Mouse (Mus musculus): ENCODE results near the gene Asic1. TPM values are rescaled to one million over a fixed set of nuclear protein-coding genes. Genes with fewer than 3 reads are reported as not detected.
"Not testable (repeated sequence)": the region's sequence is repeated elsewhere in the genome, so short reads cannot be mapped to it uniquely, and the experiment has no call there.

Asic1 gene
- polyA plus RNA-seq, 1 experiment from 2014 or later: 2.3 TPM

- H3K9me3 ChIP-seq (ENCODE audit: control insufficient read depth, low read length): peaks cover under 1% of the 10 kb centered on the region; the same call in 1 of the 2 replicates
- H3K9ac ChIP-seq (ENCODE audit: low read depth, low read length): peak overlapping the region; percentile 30; the same call in 1 of the 2 replicates
- H3K4me2 ChIP-seq: peak overlapping the region; percentile 73
- DNase-seq (ENCODE audit: low spot score) (no peak), ATAC-seq (replicated peaks; ENCODE audit: low FRiP score) (no peak)
- H3K27ac ChIP-seq (ENCODE audit: low read depth, low read length): peak overlapping the region; percentile 84
- H3K4me3 ChIP-seq (ENCODE audit: low read depth, low read length): peak overlapping the region; percentile 88; the same call in 1 of the 2 replicates
- peaks cover 11% of the 10 kb centered on the region for H3K36me3 ChIP-seq (ENCODE audit: control insufficient read depth, insufficient read depth, low read length)
- peaks cover 30% of the 10 kb centered on the region for H3K4me1 ChIP-seq (replicated peaks; ENCODE audit: control insufficient read depth, insufficient read depth, low read length)
- 29% methylated on average over 11 of the region's 11 CpGs for WGBS
- H3K27me3 ChIP-seq (replicated peaks; ENCODE audit: control insufficient read depth, insufficient read depth, low read length): no peaks in the 10 kb centered on the region
Measured at GRCm38 (mm10) chr15:99723515-99724291, 53.5 kb downstream of the Asic1 start.

- Histone ChIP-seq H3K27me3 (replicated peaks; ENCODE audit: control insufficient read depth, insufficient read depth, low read length) (no peaks in the 10 kb centered on the region), H3K36me3 (ENCODE audit: control insufficient read depth, insufficient read depth, low read length) (peaks cover 17% of the 10 kb centered on the region), H3K4me1 (replicated peaks; ENCODE audit: control insufficient read depth, insufficient read depth, low read length) (peaks cover 30% of the 10 kb centered on the region), H3K9me3 (ENCODE audit: control insufficient read depth, low read length) (peaks cover 5% of the 10 kb centered on the region; the same call in 1 of the 2 replicates), H3K4me3 (ENCODE audit: low read depth, low read length) (peak overlapping the region; percentile 88), H3K27ac (ENCODE audit: low read depth, low read length) (peak overlapping the region; percentile 84), H3K4me2 (peak overlapping the region; percentile 73), H3K9ac (ENCODE audit: low read depth, low read length) (peak overlapping the region; percentile 30)
- ATAC-seq (replicated peaks; ENCODE audit: low FRiP score) (peak; percentile 24), DNase-seq (ENCODE audit: low spot score) (peak; percentile 73)
- WGBS: 11% methylated on average over 16 of the region's 16 CpGs
Measured at GRCm38 (mm10) chr15:99724292-99725021, 54.3 kb downstream of the Asic1 start.

- Histone ChIP-seq H3K9ac (ENCODE audit: low read depth, low read length) (peak within 1 kb of the TSS; percentile 87), H3K4me2 (peak within 1 kb of the TSS; percentile 89), H3K27me3 (replicated peaks; ENCODE audit: control insufficient read depth, insufficient read depth, low read length) (no peaks in the 10 kb centered on the region), H3K4me1 (replicated peaks; ENCODE audit: control insufficient read depth, insufficient read depth, low read length) (peaks cover 30% of the 10 kb centered on the region), H3K4me3 (ENCODE audit: low read depth, low read length) (peak within 1 kb of the TSS; percentile 88), H3K9me3 (ENCODE audit: control insufficient read depth, low read length) (peaks cover 5% of the 10 kb centered on the region; the same call in 1 of the 2 replicates), H3K36me3 (ENCODE audit: control insufficient read depth, insufficient read depth, low read length) (peaks cover 17% of the 10 kb centered on the region), H3K27ac (ENCODE audit: low read depth, low read length) (peak within 1 kb of the TSS; percentile 76)
- DNase-seq (ENCODE audit: low spot score): peak; percentile 95
- peak; percentile 91 for ATAC-seq (replicated peaks; ENCODE audit: low FRiP score)
- under 1% methylated on average over 66 of the region's 68 CpGs for WGBS
Measured at GRCm38 (mm10) chr15:99725341-99726155, 55.4 kb downstream of the Asic1 start, which contains the start of gene Cox14. Gene Cox14, plus strand, starts transcription at chr15:99725618.

GRCm38 (mm10) chr15:99726549-99726948 is 56.4 kb downstream of the Asic1 start:
- Histone ChIP-seq H3K27me3 (replicated peaks; ENCODE audit: control insufficient read depth, insufficient read depth, low read length) (no peaks in the 10 kb centered on the region), H3K36me3 (ENCODE audit: control insufficient read depth, insufficient read depth, low read length) (peaks cover 20% of the 10 kb centered on the region), H3K27ac (ENCODE audit: low read depth, low read length) (no peak overlapping the region), H3K9me3 (ENCODE audit: control insufficient read depth, low read length) (peaks cover 5% of the 10 kb centered on the region; the same call in 1 of the 2 replicates), H3K4me2 (peak overlapping the region; percentile 89), H3K4me3 (ENCODE audit: low read depth, low read length) (peak overlapping the region; percentile 88), H3K4me1 (replicated peaks; ENCODE audit: control insufficient read depth, insufficient read depth, low read length) (peaks cover 30% of the 10 kb centered on the region), H3K9ac (ENCODE audit: low read depth, low read length) (peak overlapping the region; percentile 87)
- no peak for DNase-seq (ENCODE audit: low spot score)
- no peak for ATAC-seq (replicated peaks; ENCODE audit: low FRiP score)
- WGBS: 76% methylated on average over 2 of the region's 2 CpGs

DNA sequence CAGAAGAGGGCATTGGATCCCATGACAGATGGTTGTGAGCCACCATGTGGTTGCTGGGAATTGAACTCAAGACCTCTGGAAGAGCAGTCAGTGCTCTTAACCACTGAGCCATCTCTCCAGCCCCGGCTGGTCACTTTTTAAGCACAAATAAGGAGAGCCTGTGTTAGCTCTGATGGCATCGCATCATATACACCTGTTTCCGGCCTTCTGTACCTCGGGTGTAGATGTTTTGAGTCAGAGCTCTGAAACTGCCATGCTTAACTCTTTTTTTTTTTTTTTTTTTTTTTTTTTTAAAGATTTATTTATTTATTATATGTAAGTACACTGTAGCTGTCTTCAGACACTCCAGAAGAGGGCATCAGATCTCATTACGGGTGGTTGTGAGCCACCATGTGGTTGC is 56.9 kb downstream of the Asic1 start:
- H3K4me2 ChIP-seq; H3K27ac ChIP-seq (ENCODE audit: low read depth, low read length); DNase-seq (ENCODE audit: low spot score); ATAC-seq (replicated peaks; ENCODE audit: low FRiP score); H3K9ac ChIP-seq (ENCODE audit: low read depth, low read length); H3K9me3 ChIP-seq (ENCODE audit: control insufficient read depth, low read length); H3K27me3 ChIP-seq (replicated peaks; ENCODE audit: control insufficient read depth, insufficient read depth, low read length): not testable (repeated sequence)
- peaks cover 29% of the 10 kb centered on the region for H3K4me1 ChIP-seq (replicated peaks; ENCODE audit: control insufficient read depth, insufficient read depth, low read length)
- peaks cover 20% of the 10 kb centered on the region for H3K36me3 ChIP-seq (ENCODE audit: control insufficient read depth, insufficient read depth, low read length)
- WGBS: 84% methylated on average over 4 of the region's 5 CpGs
- H3K4me3 ChIP-seq (ENCODE audit: low read depth, low read length): peak overlapping the region; percentile 88; the same call in 1 of the 2 replicates

DNA sequence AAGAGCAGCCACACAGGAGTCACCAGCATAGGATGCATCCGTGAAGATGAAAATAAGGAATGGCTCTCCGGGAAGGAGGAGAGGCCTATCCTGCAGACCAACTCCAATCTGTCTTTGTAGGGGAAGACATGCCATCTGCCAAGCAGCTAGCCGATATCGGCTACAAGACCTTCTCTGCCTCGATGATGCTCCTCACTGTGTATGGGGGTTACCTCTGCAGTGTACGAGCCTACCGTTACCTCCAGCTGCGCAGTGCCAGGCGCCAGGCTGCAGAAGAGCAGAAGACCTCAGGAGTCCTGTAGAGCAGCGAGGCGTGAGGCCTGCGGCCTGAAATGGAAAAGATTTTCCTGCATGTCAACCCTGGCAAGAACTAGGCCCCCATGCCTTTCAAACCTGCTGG is 57.4 kb downstream of the Asic1 start:
- Histone ChIP-seq H3K9me3 (ENCODE audit: control insufficient read depth, low read length) (peaks cover 5% of the 10 kb centered on the region; the same call in 1 of the 2 replicates), H3K4me3 (ENCODE audit: low read depth, low read length) (no peak overlapping the region), H3K27me3 (replicated peaks; ENCODE audit: control insufficient read depth, insufficient read depth, low read length) (no peaks in the 10 kb centered on the region), H3K9ac (ENCODE audit: low read depth, low read length) (no peak overlapping the region), H3K4me1 (replicated peaks; ENCODE audit: control insufficient read depth, insufficient read depth, low read length) (peaks cover 27% of the 10 kb centered on the region), H3K27ac (ENCODE audit: low read depth, low read length) (no peak overlapping the region), H3K36me3 (ENCODE audit: control insufficient read depth, insufficient read depth, low read length) (peaks cover 20% of the 10 kb centered on the region), H3K4me2 (no peak overlapping the region)
- 95% methylated on average over 12 of the region's 12 CpGs for WGBS
- no peak for DNase-seq (ENCODE audit: low spot score)
- no peak for ATAC-seq (replicated peaks; ENCODE audit: low FRiP score)

DNA sequence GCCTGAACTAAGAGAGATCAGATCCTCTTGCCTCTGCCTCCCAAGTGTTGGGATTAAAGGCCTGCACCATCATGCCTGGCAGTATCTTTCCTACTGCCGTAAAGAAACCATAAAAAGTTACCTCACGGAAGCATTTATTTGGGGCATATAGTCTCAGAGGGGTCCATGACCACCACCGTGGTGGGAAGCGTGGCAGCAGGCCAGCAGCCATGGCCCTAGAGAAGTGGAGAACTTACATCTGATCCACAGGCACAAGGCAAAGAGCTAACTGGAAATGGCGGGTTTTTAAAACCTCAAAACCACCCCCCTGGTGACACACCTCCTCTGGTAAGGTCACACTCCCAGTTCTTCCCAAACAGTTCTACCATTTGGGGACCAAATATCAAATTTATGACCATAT is 58.0 kb downstream of the Asic1 start:
- Histone ChIP-seq H3K4me1 (replicated peaks; ENCODE audit: control insufficient read depth, insufficient read depth, low read length) (peaks cover 22% of the 10 kb centered on the region), H3K27ac (ENCODE audit: low read depth, low read length) (no peak overlapping the region), H3K4me3 (ENCODE audit: low read depth, low read length) (no peak overlapping the region), H3K36me3 (ENCODE audit: control insufficient read depth, insufficient read depth, low read length) (peaks cover 20% of the 10 kb centered on the region), H3K27me3 (replicated peaks; ENCODE audit: control insufficient read depth, insufficient read depth, low read length) (no peaks in the 10 kb centered on the region), H3K9me3 (ENCODE audit: control insufficient read depth, low read length) (peaks cover 5% of the 10 kb centered on the region; the same call in 1 of the 2 replicates), H3K4me2 (no peak overlapping the region), H3K9ac (ENCODE audit: low read depth, low read length) (no peak overlapping the region)
- WGBS: 91% methylated on average over 5 of the region's 5 CpGs
- DNase-seq (ENCODE audit: low spot score): no peak
- ATAC-seq (replicated peaks; ENCODE audit: low FRiP score): no peak
